Mouse (Mus musculus) kidney, adult 2 months (tissue): ENCODE measurements around the gene Ubl7.

Source experiments
- CTCF ChIP-seq: fragments of 200-500 bp; conservative IDR thresholded peaks from 2 replicates; pipeline ENCODE4 v1.5.1; 2011; ENCODE audit warnings: low read depth, mild to moderate bottlenecking, control low read depth, low read length, moderate library complexity, mixed read lengths; ENCODE audit not compliant: insufficient read depth, insufficient read length
- POLR2A ChIP-seq: fragments of 200-500 bp; IDR thresholded peaks from one replicate; pipeline ENCODE4 v1.6.1; 2011; ENCODE audit warnings: low read depth, low read length, control low read depth

DNA sequence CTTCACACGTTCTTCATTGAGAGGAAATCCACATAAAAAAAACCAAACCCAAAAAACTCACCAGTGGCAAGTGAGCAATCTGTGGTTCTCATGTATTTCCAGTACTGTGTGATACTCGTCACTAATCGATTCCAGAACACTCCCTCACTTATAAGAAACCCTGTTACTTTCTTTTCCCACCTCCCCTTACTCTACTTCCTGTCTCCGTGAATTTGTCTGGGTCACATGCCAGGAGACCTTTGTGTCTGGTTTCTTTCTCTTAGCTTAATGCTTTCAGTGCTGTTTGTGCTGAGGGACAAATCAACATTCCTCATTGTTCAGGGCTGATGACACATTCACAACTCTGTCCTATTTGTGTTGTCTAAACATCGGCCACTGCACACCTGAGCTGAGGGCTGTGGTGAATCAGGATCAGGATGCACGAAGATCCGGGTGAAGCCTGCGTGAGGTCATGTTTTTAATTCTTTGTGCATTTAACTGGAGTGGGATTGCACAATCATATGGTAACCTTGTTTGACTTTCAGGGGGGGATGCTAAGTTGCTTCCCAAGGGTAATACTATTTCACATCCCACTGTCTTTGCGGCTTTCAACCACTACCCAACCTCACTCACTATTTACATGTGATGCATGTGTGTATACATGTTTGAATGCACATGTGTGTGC is 62.1 kb downstream of the Ubl7 start:
- no peak for TF ChIP-seq CTCF
- no peak for TF ChIP-seq POLR2A
